Mouse (Mus musculus): ENCODE results near the gene Ccdc96. TPM values are rescaled to one million over a fixed set of nuclear protein-coding genes. Genes with fewer than 3 reads are reported as not detected.

The Ccdc96 gene
- polyA plus RNA-seq, 1 experiment from 2014 or later: 4.2 TPM

GRCm38 (mm10) chr5:36505643-36506042 is 21.3 kb downstream of the Ccdc96 start:
- WGBS: 75% methylated on average over 5 of the region's 5 CpGs
- no peak overlapping the region for H3K4me3 ChIP-seq
- H3K36me3 ChIP-seq: peaks cover 81% of the 10 kb centered on the region

GRCm38 (mm10) chr5:36508351-36508750 is 24.0 kb downstream of the Ccdc96 start:
- ATAC-seq (ENCODE audit: low FRiP score, low read depth): no peak
- Histone ChIP-seq H3K4me2 (replicated peaks) (no peak overlapping the region), H3K36me3 (peaks cover 87% of the 10 kb centered on the region), H3K27ac (replicated peaks) (no peak overlapping the region), H3K4me3 (no peak overlapping the region), H3K27me3 (no peaks in the 10 kb centered on the region), H3K9me3 (no peaks in the 10 kb centered on the region), H3K9ac (replicated peaks) (no peak overlapping the region), H3K4me1 (no peaks in the 10 kb centered on the region)
- WGBS: 94% methylated on average over 10 of the region's 10 CpGs

More at GRCm38 (mm10) chr5:36505643-36506042, 21.3 kb downstream of the Ccdc96 start:
- no peaks in the 10 kb centered on the region for H3K4me1 ChIP-seq
- H3K4me2 ChIP-seq (replicated peaks): no peak overlapping the region
- H3K9me3 ChIP-seq: no peaks in the 10 kb centered on the region
- no peaks in the 10 kb centered on the region for H3K27me3 ChIP-seq
- H3K9ac ChIP-seq (replicated peaks): no peak overlapping the region
- ATAC-seq (ENCODE audit: low FRiP score, low read depth): no peak
- H3K27ac ChIP-seq (replicated peaks): no peak overlapping the region

GRCm38 (mm10) chr5:36510956-36511355 is 26.6 kb downstream of the Ccdc96 start:
- ATAC-seq (ENCODE audit: low FRiP score, low read depth): no peak
- Histone ChIP-seq H3K27ac (replicated peaks) (no peak overlapping the region), H3K4me3 (no peak overlapping the region), H3K9ac (replicated peaks) (no peak overlapping the region), H3K36me3 (peaks cover 70% of the 10 kb centered on the region), H3K4me1 (no peaks in the 10 kb centered on the region), H3K27me3 (no peaks in the 10 kb centered on the region), H3K4me2 (replicated peaks) (no peak overlapping the region), H3K9me3 (no peaks in the 10 kb centered on the region)
- WGBS: 100% methylated on average over 2 of the region's 2 CpGs

GRCm38 (mm10) chr5:36515126-36515525 is 30.7 kb downstream of the Ccdc96 start:
- 97% methylated on average over 1 of the region's 1 CpGs for WGBS
- H3K36me3 ChIP-seq: peaks cover 79% of the 10 kb centered on the region
- no peaks in the 10 kb centered on the region for H3K27me3 ChIP-seq
- ATAC-seq (ENCODE audit: low FRiP score, low read depth): no peak
- H3K27ac ChIP-seq (replicated peaks): no peak overlapping the region
- no peaks in the 10 kb centered on the region for H3K4me1 ChIP-seq
- H3K9me3 ChIP-seq: no peaks in the 10 kb centered on the region
- no peak overlapping the region for H3K9ac ChIP-seq (replicated peaks)
- no peak overlapping the region for H3K4me3 ChIP-seq
- H3K4me2 ChIP-seq (replicated peaks): no peak overlapping the region

GRCm38 (mm10) chr5:36515558-36515957 is 31.2 kb downstream of the Ccdc96 start:
- 88% methylated on average over 5 of the region's 5 CpGs for WGBS
- peaks cover 80% of the 10 kb centered on the region for H3K36me3 ChIP-seq
- H3K4me2 ChIP-seq (replicated peaks): no peak overlapping the region
- H3K27me3 ChIP-seq: no peaks in the 10 kb centered on the region
- no peak overlapping the region for H3K9ac ChIP-seq (replicated peaks)
- ATAC-seq (ENCODE audit: low FRiP score, low read depth): no peak
- H3K4me1 ChIP-seq: no peaks in the 10 kb centered on the region
- 0 out of 2 replicates have a peak overlapping the region, but pooled peaks have one; percentile 0 for H3K27ac ChIP-seq (replicated peaks)
- H3K9me3 ChIP-seq: no peaks in the 10 kb centered on the region
- H3K4me3 ChIP-seq: no peak overlapping the region

- no peaks in the 10 kb centered on the region for H3K9me3 ChIP-seq
- no peak overlapping the region for H3K27ac ChIP-seq (replicated peaks)
- no peaks in the 10 kb centered on the region for H3K4me1 ChIP-seq
- WGBS: 81% methylated on average over 3 of the region's 3 CpGs
- H3K27me3 ChIP-seq: no peaks in the 10 kb centered on the region
- no peak overlapping the region for H3K9ac ChIP-seq (replicated peaks)
- H3K4me2 ChIP-seq (replicated peaks): no peak overlapping the region
- ATAC-seq (ENCODE audit: low FRiP score, low read depth): no peak
- H3K4me3 ChIP-seq: no peak overlapping the region
- H3K36me3 ChIP-seq: peaks cover 78% of the 10 kb centered on the region
These were observed 33.2 kb downstream of the Ccdc96 start for GRCm38 (mm10) chr5:36517596-36517995.

GRCm38 (mm10) chr5:36519751-36520150 is 35.4 kb downstream of the Ccdc96 start:
- H3K4me1 ChIP-seq: no peaks in the 10 kb centered on the region
- H3K4me3 ChIP-seq: no peak overlapping the region
- ATAC-seq (ENCODE audit: low FRiP score, low read depth): no peak
- no peak overlapping the region for H3K4me2 ChIP-seq (replicated peaks)
- H3K9me3 ChIP-seq: no peaks in the 10 kb centered on the region
- H3K36me3 ChIP-seq: peaks cover 74% of the 10 kb centered on the region
- H3K9ac ChIP-seq (replicated peaks): no peak overlapping the region
- H3K27ac ChIP-seq (replicated peaks): no peak overlapping the region
- 75% methylated on average over 3 of the region's 3 CpGs for WGBS
- no peaks in the 10 kb centered on the region for H3K27me3 ChIP-seq

DNA sequence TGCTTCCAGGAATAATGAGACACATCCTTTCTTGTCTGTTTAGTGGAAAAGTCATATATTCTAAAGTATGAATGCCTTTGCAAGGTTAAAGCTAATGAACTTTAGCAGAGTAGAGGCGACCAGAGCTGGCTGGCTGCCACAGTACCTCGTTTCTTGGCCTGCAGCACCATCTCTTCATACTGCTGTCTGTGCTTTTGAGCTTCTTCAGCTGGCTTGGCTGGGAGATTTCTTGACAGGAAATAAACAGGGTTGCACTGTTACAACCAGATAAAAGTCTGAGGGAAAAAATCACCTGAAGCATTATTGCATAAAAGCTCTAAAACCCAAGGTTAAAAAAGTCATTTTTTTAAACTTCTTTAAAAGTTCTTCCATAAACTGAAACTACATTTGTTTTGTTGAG is 38.4 kb downstream of the Ccdc96 start:
- H3K9ac ChIP-seq (replicated peaks): no peak overlapping the region
- H3K36me3 ChIP-seq: peaks cover 57% of the 10 kb centered on the region
- no peaks in the 10 kb centered on the region for H3K27me3 ChIP-seq
- no peaks in the 10 kb centered on the region for H3K9me3 ChIP-seq
- 91% methylated on average over 2 of the region's 2 CpGs for WGBS
- no peak overlapping the region for H3K4me3 ChIP-seq
- H3K4me2 ChIP-seq (replicated peaks): no peak overlapping the region
- H3K4me1 ChIP-seq: peaks cover 5% of the 10 kb centered on the region; the same call in 1 of the 2 replicates
- no peak overlapping the region for H3K27ac ChIP-seq (replicated peaks)
- no peak for ATAC-seq (ENCODE audit: low FRiP score, low read depth)

GRCm38 (mm10) chr5:36523219-36523703 is 38.9 kb downstream of the Ccdc96 start:
- Histone ChIP-seq H3K9me3 (no peaks in the 10 kb centered on the region), H3K4me2 (replicated peaks) (no peak overlapping the region), H3K9ac (replicated peaks) (no peak overlapping the region), H3K36me3 (peaks cover 52% of the 10 kb centered on the region), H3K27ac (replicated peaks) (no peak overlapping the region), H3K4me3 (no peak overlapping the region), H3K4me1 (peaks cover 9% of the 10 kb centered on the region), H3K27me3 (no peaks in the 10 kb centered on the region)
- no peak for ATAC-seq (ENCODE audit: low FRiP score, low read depth)
- 84% methylated on average over 5 of the region's 5 CpGs for WGBS

DNA sequence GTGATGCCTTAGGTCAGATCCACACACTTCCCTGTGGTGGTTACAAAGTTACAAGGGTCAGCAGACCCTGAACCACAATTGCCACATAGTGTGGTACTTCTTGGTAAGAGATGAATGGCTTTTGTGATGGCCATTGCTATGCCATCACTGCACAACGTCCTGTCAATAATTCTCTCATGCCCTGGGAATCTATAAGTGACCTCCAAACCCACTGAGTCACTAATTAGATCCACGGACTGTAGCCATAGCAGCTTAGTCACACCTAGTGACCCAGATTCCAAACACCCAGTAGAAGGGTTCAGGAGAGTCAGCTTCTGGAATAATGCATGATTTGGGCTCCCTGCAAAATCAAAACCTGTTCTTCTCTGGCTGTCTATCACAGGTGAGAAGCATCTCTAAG is 40.8 kb downstream of the Ccdc96 start:
- Histone ChIP-seq H3K9ac (replicated peaks) (no peak overlapping the region), H3K4me1 (peaks cover 26% of the 10 kb centered on the region), H3K27me3 (no peaks in the 10 kb centered on the region), H3K4me3 (no peak overlapping the region), H3K27ac (replicated peaks) (no peak overlapping the region), H3K36me3 (peaks cover 33% of the 10 kb centered on the region), H3K4me2 (replicated peaks) (no peak overlapping the region), H3K9me3 (no peaks in the 10 kb centered on the region)
- ATAC-seq (ENCODE audit: low FRiP score, low read depth): no peak
- WGBS: 72% methylated on average over 2 of the region's 2 CpGs

- Histone ChIP-seq H3K4me1 (peaks cover 32% of the 10 kb centered on the region), H3K4me2 (replicated peaks) (no peak overlapping the region), H3K27ac (replicated peaks) (no peak overlapping the region), H3K36me3 (peaks cover 23% of the 10 kb centered on the region), H3K27me3 (no peaks in the 10 kb centered on the region), H3K9ac (replicated peaks) (no peak overlapping the region), H3K9me3 (no peaks in the 10 kb centered on the region), H3K4me3 (no peak overlapping the region)
- no peak for ATAC-seq (ENCODE audit: low FRiP score, low read depth)
- 87% methylated on average over 5 of the region's 5 CpGs for WGBS
These were observed 41.9 kb downstream of the Ccdc96 start for GRCm38 (mm10) chr5:36526274-36526673.

DNA sequence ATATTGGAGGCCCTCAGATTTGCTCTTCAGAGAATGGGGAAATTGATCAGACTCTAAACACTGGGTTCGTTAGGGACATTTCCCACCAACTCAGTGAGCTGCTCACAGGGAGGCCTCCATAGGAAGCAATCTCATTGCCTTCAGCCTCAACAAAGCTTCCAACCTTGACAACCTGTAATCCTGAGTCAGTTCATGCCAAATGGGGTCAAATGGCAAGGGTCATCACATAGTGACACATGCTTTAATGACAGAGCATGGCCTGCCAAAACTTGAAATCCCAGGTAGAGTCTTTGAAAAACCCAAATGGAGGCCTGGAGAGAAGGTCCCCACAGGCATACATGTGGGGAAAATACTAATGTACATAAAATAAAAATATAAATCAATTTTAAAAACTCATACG is 42.5 kb downstream of the Ccdc96 start:
- no peaks in the 10 kb centered on the region for H3K9me3 ChIP-seq
- no peak overlapping the region for H3K4me2 ChIP-seq (replicated peaks)
- peaks cover 32% of the 10 kb centered on the region for H3K4me1 ChIP-seq
- ATAC-seq (ENCODE audit: low FRiP score, low read depth): no peak
- H3K36me3 ChIP-seq: peaks cover 18% of the 10 kb centered on the region
- no peak overlapping the region for H3K27ac ChIP-seq (replicated peaks)
- WGBS: 90% methylated on average over 2 of the region's 2 CpGs
- H3K27me3 ChIP-seq: no peaks in the 10 kb centered on the region
- H3K4me3 ChIP-seq: no peak overlapping the region
- H3K9ac ChIP-seq (replicated peaks): no peak overlapping the region

- Histone ChIP-seq H3K9ac (replicated peaks) (peak overlapping the region; percentile 87), H3K4me1 (peaks cover 32% of the 10 kb centered on the region), H3K36me3 (no peaks in the 10 kb centered on the region), H3K4me3 (peak overlapping the region; percentile 85), H3K27ac (replicated peaks) (peak overlapping the region; percentile 78), H3K4me2 (replicated peaks) (peak overlapping the region; percentile 84), H3K27me3 (no peaks in the 10 kb centered on the region), H3K9me3 (no peaks in the 10 kb centered on the region)
- ATAC-seq (ENCODE audit: low FRiP score, low read depth): no peak
- 22% methylated on average over 5 of the region's 5 CpGs for WGBS
These were observed 45.3 kb downstream of the Ccdc96 start for GRCm38 (mm10) chr5:36529698-36530097.

Data from midbrain, embryonic 12.5 days (tissue).